Mouse (Mus musculus): ENCODE measurements around the gene Furin.

Gene Furin

GRCm38 (mm10) chr7:80405188-80405695 lies at the start of gene Furin:
Gene Furin, minus strand, starts transcription at chr7:80405436.
- no peak for DNase-seq (ENCODE audit: low spot score)

- DNase-seq (ENCODE audit: low spot score), result no peak
Measured at GRCm38 (mm10) chr7:80454786-80455185, 49.5 kb upstream of the Furin start.

- no peak for DNase-seq (ENCODE audit: low spot score)
Measured at GRCm38 (mm10) chr7:80453997-80454396, 48.8 kb upstream of the Furin start.

- DNase-seq (ENCODE audit: low spot score), result no peak
Measured at GRCm38 (mm10) chr7:80453121-80453520, 47.9 kb upstream of the Furin start.

GRCm38 (mm10) chr7:80452241-80452640 lies 47.0 kb upstream of the Furin start:
- no peak for DNase-seq (ENCODE audit: low spot score)

GRCm38 (mm10) chr7:80451550-80452232 lies 46.5 kb upstream of the Furin start:
- DNase-seq (ENCODE audit: low spot score), result no peak

- DNase-seq (ENCODE audit: low spot score), result no peak
Measured at GRCm38 (mm10) chr7:80450354-80450753, 45.1 kb upstream of the Furin start.

- no peak for DNase-seq (ENCODE audit: low spot score)
Measured at GRCm38 (mm10) chr7:80449620-80450091, 44.4 kb upstream of the Furin start.

GRCm38 (mm10) chr7:80447336-80447735 lies 42.1 kb upstream of the Furin start:
- no peak for DNase-seq (ENCODE audit: low spot score)

GRCm38 (mm10) chr7:80446221-80446878 lies 41.1 kb upstream of the Furin start:
- DNase-seq (ENCODE audit: low spot score), result no peak

GRCm38 (mm10) chr7:80445492-80445891 lies 40.3 kb upstream of the Furin start:
- no peak for DNase-seq (ENCODE audit: low spot score)

- no peak for DNase-seq (ENCODE audit: low spot score)
Measured at GRCm38 (mm10) chr7:80444401-80445249, 39.4 kb upstream of the Furin start.

GRCm38 (mm10) chr7:80443124-80443523 lies 37.9 kb upstream of the Furin start:
- DNase-seq (ENCODE audit: low spot score), result no peak

- DNase-seq (ENCODE audit: low spot score), result no peak
Measured at GRCm38 (mm10) chr7:80441986-80442904, 37.0 kb upstream of the Furin start.

- DNase-seq (ENCODE audit: low spot score), result no peak
Measured at GRCm38 (mm10) chr7:80440685-80441084, 35.4 kb upstream of the Furin start.

- peak; percentile 18 for DNase-seq (ENCODE audit: low spot score)
Measured at GRCm38 (mm10) chr7:80439789-80440488, 34.7 kb upstream of the Furin start.

- no peak for DNase-seq (ENCODE audit: low spot score)
Measured at GRCm38 (mm10) chr7:80439032-80439760, 34.0 kb upstream of the Furin start.

- no peak for DNase-seq (ENCODE audit: low spot score)
Measured at GRCm38 (mm10) chr7:80436571-80436970, 31.3 kb upstream of the Furin start.

GRCm38 (mm10) chr7:80435594-80435993 lies 30.4 kb upstream of the Furin start:
- no peak for DNase-seq (ENCODE audit: low spot score)

GRCm38 (mm10) chr7:80429661-80430060 lies 24.4 kb upstream of the Furin start:
- DNase-seq (ENCODE audit: low spot score), result no peak

Measured in left cerebral cortex, adult 11 months (tissue).